Mouse (Mus musculus): Measurements from ENCODE around the gene Mgrn1. TPM values are rescaled to one million over a fixed set of nuclear protein-coding genes. Genes with fewer than 3 reads are reported as not detected.

Gene Mgrn1
- polyA plus RNA-seq, 1 experiment, result 50.6 TPM

Other genes with a start within 250 kb of the Mgrn1 start
- 4.2 and 4.4 TPM in 2 replicates for gene Vasn, start 246.3 kb upstream of the Mgrn1 start, polyA plus RNA-seq (2012; ENCODE audit: insufficient read depth, insufficient read length, missing spikeins)
- gene Dnaja3, start 246.3 kb upstream of the Mgrn1 start, polyA plus RNA-seq (2012; ENCODE audit: insufficient read depth, insufficient read length, missing spikeins), result 193 and 221 TPM in 2 replicates
- gene Coro7, start 206.5 kb upstream of the Mgrn1 start, polyA plus RNA-seq (2012; ENCODE audit: insufficient read depth, insufficient read length, missing spikeins), result 10.6 and 28.7 TPM in 2 replicates
- gene Nmral1, start 166.9 kb upstream of the Mgrn1 start, polyA plus RNA-seq (2012; ENCODE audit: insufficient read depth, insufficient read length, missing spikeins), result 4.0 and 5.7 TPM in 2 replicates
- gene Hmox2, start 159.9 kb upstream of the Mgrn1 start, polyA plus RNA-seq (2012; ENCODE audit: insufficient read depth, insufficient read length, missing spikeins), result 74.8 and 95.3 TPM in 2 replicates
- gene Cdip1, start 96.0 kb upstream of the Mgrn1 start, polyA plus RNA-seq (2012; ENCODE audit: insufficient read depth, insufficient read length, missing spikeins), result 98.7 and 99.2 TPM in 2 replicates
- gene 4930562C15Rik, start 50.8 kb upstream of the Mgrn1 start, polyA plus RNA-seq (2012; ENCODE audit: insufficient read depth, insufficient read length, missing spikeins), result not detected in 2 replicates
- gene Ubald1, start 5.9 kb upstream of the Mgrn1 start, polyA plus RNA-seq (2012; ENCODE audit: insufficient read depth, insufficient read length, missing spikeins), result 14.2 and 16.7 TPM in 2 replicates
- 34.4 and 43.4 TPM in 2 replicates for gene Nudt16l1, start 52.5 kb downstream of the Mgrn1 start, polyA plus RNA-seq (2012; ENCODE audit: insufficient read depth, insufficient read length, missing spikeins)
- 12.0 and 14.1 TPM in 2 replicates for gene Anks3, start 78.0 kb downstream of the Mgrn1 start, polyA plus RNA-seq (2012; ENCODE audit: insufficient read depth, insufficient read length, missing spikeins)
- not detected in 2 replicates for gene Sept12, start 111.6 kb downstream of the Mgrn1 start, polyA plus RNA-seq (2012; ENCODE audit: insufficient read depth, insufficient read length, missing spikeins)
- not detected in 2 replicates for gene Smim22, start 121.0 kb downstream of the Mgrn1 start, polyA plus RNA-seq (2012; ENCODE audit: insufficient read depth, insufficient read length, missing spikeins)
- gene Rogdi, start 127.3 kb downstream of the Mgrn1 start, polyA plus RNA-seq (2012; ENCODE audit: insufficient read depth, insufficient read length, missing spikeins), result 26.5 and 29.3 TPM in 2 replicates
- gene Glyr1, start 163.6 kb downstream of the Mgrn1 start, polyA plus RNA-seq (2012; ENCODE audit: insufficient read depth, insufficient read length, missing spikeins), result 45.6 and 46.5 TPM in 2 replicates
- gene Ubn1, start 163.8 kb downstream of the Mgrn1 start, polyA plus RNA-seq (2012; ENCODE audit: insufficient read depth, insufficient read length, missing spikeins), result 8.3 and 9.3 TPM in 2 replicates
- 1.2 and 2.5 TPM in 2 replicates for gene Ppl, start 246.2 kb downstream of the Mgrn1 start, polyA plus RNA-seq (2012; ENCODE audit: insufficient read depth, insufficient read length, missing spikeins)

Data from brown adipose tissue, adult 24 weeks (tissue).